Mouse (Mus musculus): ENCODE results near the gene Adamts16. TPM values are rescaled to one million over a fixed set of nuclear protein-coding genes. Genes with fewer than 3 reads are reported as not detected.

Adamts16 gene
- polyA plus RNA-seq, 1 experiment = 0.04 TPM

GRCm38 (mm10) chr13:70778872-70779554, 62.6 kb downstream of the Adamts16 start:
- no peak overlapping the region for H3K4me3 ChIP-seq (replicated peaks; ENCODE audit: extremely low read depth, low read depth, low read length)
- DNase-seq = no peak
- WGBS = 26% methylated on average over 9 of the region's 9 CpGs
- H3K4me1 ChIP-seq (ENCODE audit: control insufficient read depth, insufficient read depth, low read length) = no peaks in the 10 kb centered on the region
- no peak for TF ChIP-seq CTCF (IDR thresholded peaks at IDR 0.05; ENCODE audit: insufficient read depth, low read length)

GRCm38 (mm10) chr13:70771100-70771499, 70.5 kb downstream of the Adamts16 start:
- H3K4me1 ChIP-seq (ENCODE audit: control insufficient read depth, insufficient read depth, low read length) = no peaks in the 10 kb centered on the region
- TF ChIP-seq CTCF (IDR thresholded peaks at IDR 0.05; ENCODE audit: insufficient read depth, low read length) = no peak
- no peak for TF ChIP-seq POLR2A (IDR thresholded peaks at IDR 0.05; ENCODE audit: borderline replicate concordance, extremely low read depth, low read depth, low read length)
- WGBS = 81% methylated on average over 6 of the region's 6 CpGs
- H3K4me3 ChIP-seq (replicated peaks; ENCODE audit: extremely low read depth, low read depth, low read length) = no peak overlapping the region
- DNase-seq = no peak

GRCm38 (mm10) chr13:70769156-70769555, 72.5 kb downstream of the Adamts16 start:
- no peaks in the 10 kb centered on the region for H3K4me1 ChIP-seq (ENCODE audit: control insufficient read depth, insufficient read depth, low read length)
- WGBS = 73% methylated on average over 2 of the region's 2 CpGs
- DNase-seq = no peak
- TF ChIP-seq POLR2A (IDR thresholded peaks at IDR 0.05; ENCODE audit: borderline replicate concordance, extremely low read depth, low read depth, low read length) = no peak
- no peak for TF ChIP-seq CTCF (IDR thresholded peaks at IDR 0.05; ENCODE audit: insufficient read depth, low read length)
- no peak overlapping the region for H3K4me3 ChIP-seq (replicated peaks; ENCODE audit: extremely low read depth, low read depth, low read length)

- no peak for TF ChIP-seq POLR2A (IDR thresholded peaks at IDR 0.05; ENCODE audit: borderline replicate concordance, extremely low read depth, low read depth, low read length)
- TF ChIP-seq CTCF (IDR thresholded peaks at IDR 0.05; ENCODE audit: insufficient read depth, low read length) = peak; percentile 28; the same call in 1 of the 2 replicates
- Histone ChIP-seq H3K4me3 (replicated peaks; ENCODE audit: extremely low read depth, low read depth, low read length) (no peak overlapping the region), H3K4me1 (ENCODE audit: control insufficient read depth, insufficient read depth, low read length) (no peaks in the 10 kb centered on the region)
- peak; percentile 20 for DNase-seq
Measured at GRCm38 (mm10) chr13:70767462-70767861, 74.1 kb downstream of the Adamts16 start.

- Histone ChIP-seq H3K4me1 (ENCODE audit: control insufficient read depth, insufficient read depth, low read length) (no peaks in the 10 kb centered on the region), H3K4me3 (replicated peaks; ENCODE audit: extremely low read depth, low read depth, low read length) (no peak overlapping the region)
- no peak for DNase-seq
- 83% methylated on average over 6 of the region's 6 CpGs for WGBS
- TF ChIP-seq CTCF (IDR thresholded peaks at IDR 0.05; ENCODE audit: insufficient read depth, low read length) (no peak), POLR2A (IDR thresholded peaks at IDR 0.05; ENCODE audit: borderline replicate concordance, extremely low read depth, low read depth, low read length) (no peak)
Measured at GRCm38 (mm10) chr13:70764682-70765081, 76.9 kb downstream of the Adamts16 start.

GRCm38 (mm10) chr13:70762586-70762985, 79.0 kb downstream of the Adamts16 start:
- no peak for DNase-seq
- no peak overlapping the region for H3K4me3 ChIP-seq (replicated peaks; ENCODE audit: extremely low read depth, low read depth, low read length)
- TF ChIP-seq POLR2A (IDR thresholded peaks at IDR 0.05; ENCODE audit: borderline replicate concordance, extremely low read depth, low read depth, low read length) (no peak), CTCF (IDR thresholded peaks at IDR 0.05; ENCODE audit: insufficient read depth, low read length) (no peak)
- H3K4me1 ChIP-seq (ENCODE audit: control insufficient read depth, insufficient read depth, low read length) = no peaks in the 10 kb centered on the region
- 69% methylated on average over 2 of the region's 2 CpGs for WGBS

- WGBS = 55% methylated on average over 2 of the region's 2 CpGs
- H3K4me3 ChIP-seq (replicated peaks; ENCODE audit: extremely low read depth, low read depth, low read length) = no peak overlapping the region
- TF ChIP-seq CTCF (IDR thresholded peaks at IDR 0.05; ENCODE audit: insufficient read depth, low read length) (no peak), POLR2A (IDR thresholded peaks at IDR 0.05; ENCODE audit: borderline replicate concordance, extremely low read depth, low read depth, low read length) (no peak)
- H3K4me1 ChIP-seq (ENCODE audit: control insufficient read depth, insufficient read depth, low read length) = no peaks in the 10 kb centered on the region
- no peak for DNase-seq
Measured at GRCm38 (mm10) chr13:70761312-70761711, 80.3 kb downstream of the Adamts16 start.

- WGBS = 97% methylated on average over 9 of the region's 9 CpGs
- TF ChIP-seq CTCF (IDR thresholded peaks at IDR 0.05; ENCODE audit: insufficient read depth, low read length) (no peak), POLR2A (IDR thresholded peaks at IDR 0.05; ENCODE audit: borderline replicate concordance, extremely low read depth, low read depth, low read length) (no peak)
- Histone ChIP-seq H3K4me3 (replicated peaks; ENCODE audit: extremely low read depth, low read depth, low read length) (no peak overlapping the region), H3K4me1 (ENCODE audit: control insufficient read depth, insufficient read depth, low read length) (no peaks in the 10 kb centered on the region)
- no peak for DNase-seq
Measured at GRCm38 (mm10) chr13:70760186-70760585, 81.4 kb downstream of the Adamts16 start.

GRCm38 (mm10) chr13:70746294-70747008, 95.2 kb downstream of the Adamts16 start:
- Histone ChIP-seq H3K4me1 (ENCODE audit: control insufficient read depth, insufficient read depth, low read length) (no peaks in the 10 kb centered on the region), H3K4me3 (replicated peaks; ENCODE audit: extremely low read depth, low read depth, low read length) (no peak overlapping the region)
- TF ChIP-seq CTCF (IDR thresholded peaks at IDR 0.05; ENCODE audit: insufficient read depth, low read length) = no peak
- TF ChIP-seq POLR2A (IDR thresholded peaks at IDR 0.05; ENCODE audit: borderline replicate concordance, extremely low read depth, low read depth, low read length) = no peak
- DNase-seq = no peak
- 69% methylated on average over 14 of the region's 14 CpGs for WGBS
